Mouse (Mus musculus): ENCODE measurements at regions not wholly inside any gene's neighbourhood (a gene's known extent, or its start where the extent isn't known, plus 50 kb on each side); places are given as distances from the start of the nearest gene placed in this dataset.

- Histone ChIP-seq H3K36me3 (ENCODE audit: control insufficient read depth, insufficient read depth, low read length) (no peaks in the 10 kb centered on the region), H3K4me3 (ENCODE audit: insufficient read depth, low read depth, low read length) (no peak overlapping the region), H3K27me3 (ENCODE audit: control insufficient read depth, insufficient read depth, low read length) (no peaks in the 10 kb centered on the region), H3K9ac (ENCODE audit: low read depth, low read length) (no peak overlapping the region), H3K4me1 (ENCODE audit: control insufficient read depth, insufficient read depth, low read length) (peaks cover 5% of the 10 kb centered on the region; the same call in 1 of the 2 replicates), H3K27ac (replicated peaks; ENCODE audit: insufficient read depth, low read depth, low read length) (no peak overlapping the region), H3K79me2 (ENCODE audit: control insufficient read depth, insufficient read depth, low read length) (no peaks in the 10 kb centered on the region)
- TF ChIP-seq CTCF (IDR thresholded peaks at IDR 0.05; ENCODE audit: low read depth, low read length) = no peak
- TF ChIP-seq POLR2A (IDR thresholded peaks at IDR 0.05; ENCODE audit: extremely low read depth, insufficient read depth, low read length) = no peak
- no peak for DNase-seq (ENCODE audit: extremely low read depth, low read depth, low spot score)
- 69% methylated on average over 7 of the region's 7 CpGs for WGBS
These were observed 126.2 kb downstream of the Cpeb2 start for GRCm38 (mm10) chr5:43358928-43359765.

DNA sequence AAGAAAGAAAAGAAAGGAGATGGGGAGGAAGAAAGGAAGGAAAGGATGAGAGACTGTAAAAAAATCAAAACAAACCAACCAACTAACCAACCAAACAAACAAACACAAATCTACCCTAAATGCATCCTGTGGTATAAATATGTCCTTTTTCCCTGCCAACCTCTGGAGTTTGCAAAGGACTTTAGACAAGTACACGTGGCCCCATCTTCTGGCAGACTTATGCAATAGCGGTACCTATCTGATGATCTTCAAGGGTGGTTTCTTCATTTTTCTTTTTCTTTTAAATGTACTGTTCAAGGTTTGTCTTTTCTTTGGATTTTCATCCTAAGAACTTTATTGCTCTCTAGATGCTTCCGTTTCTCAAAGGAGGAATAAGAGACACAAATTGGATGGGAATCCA, 127.3 kb downstream of the Cpeb2 start:
- 32% methylated on average over 3 of the region's 3 CpGs for WGBS
- Histone ChIP-seq H3K9ac (ENCODE audit: low read depth, low read length) (no peak overlapping the region), H3K36me3 (ENCODE audit: control insufficient read depth, insufficient read depth, low read length) (no peaks in the 10 kb centered on the region), H3K4me3 (ENCODE audit: insufficient read depth, low read depth, low read length) (no peak overlapping the region), H3K4me1 (ENCODE audit: control insufficient read depth, insufficient read depth, low read length) (peaks cover 2% of the 10 kb centered on the region; the same call in 1 of the 2 replicates), H3K27ac (replicated peaks; ENCODE audit: insufficient read depth, low read depth, low read length) (no peak overlapping the region), H3K79me2 (ENCODE audit: control insufficient read depth, insufficient read depth, low read length) (no peaks in the 10 kb centered on the region), H3K27me3 (ENCODE audit: control insufficient read depth, insufficient read depth, low read length) (no peaks in the 10 kb centered on the region)
- DNase-seq (ENCODE audit: extremely low read depth, low read depth, low spot score) = peak; percentile 64
- TF ChIP-seq POLR2A (IDR thresholded peaks at IDR 0.05; ENCODE audit: extremely low read depth, insufficient read depth, low read length) (no peak), CTCF (IDR thresholded peaks at IDR 0.05; ENCODE audit: low read depth, low read length) (0 out of 2 replicates have a peak, but pooled peaks have one; percentile 22)

DNA sequence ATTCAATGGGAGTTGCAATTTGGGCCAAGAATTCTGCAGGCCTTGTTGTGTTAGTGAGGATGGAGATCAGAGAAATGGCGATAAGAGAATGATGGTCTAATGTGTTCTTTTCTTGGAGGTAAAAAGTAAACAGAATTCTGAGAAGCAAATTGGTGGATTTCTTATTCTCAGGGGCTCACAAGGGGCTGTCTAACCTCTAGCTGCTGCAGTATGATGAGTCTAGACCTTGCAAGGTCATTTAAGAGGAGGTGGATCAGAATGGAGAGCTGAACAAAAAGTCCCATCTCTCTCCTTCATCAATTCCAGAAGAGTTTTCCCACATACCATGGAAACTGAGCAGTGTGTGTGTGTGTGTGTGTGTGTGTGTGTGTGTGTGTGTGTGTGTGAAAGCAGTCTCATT, 128.1 kb downstream of the Cpeb2 start:
- no peak for DNase-seq (ENCODE audit: extremely low read depth, low read depth, low spot score)
- Histone ChIP-seq H3K79me2 (ENCODE audit: control insufficient read depth, insufficient read depth, low read length) (no peaks in the 10 kb centered on the region), H3K36me3 (ENCODE audit: control insufficient read depth, insufficient read depth, low read length) (no peaks in the 10 kb centered on the region), H3K27me3 (ENCODE audit: control insufficient read depth, insufficient read depth, low read length) (no peaks in the 10 kb centered on the region), H3K27ac (replicated peaks; ENCODE audit: insufficient read depth, low read depth, low read length) (no peak overlapping the region), H3K9ac (ENCODE audit: low read depth, low read length) (no peak overlapping the region), H3K4me1 (ENCODE audit: control insufficient read depth, insufficient read depth, low read length) (no peaks in the 10 kb centered on the region), H3K4me3 (ENCODE audit: insufficient read depth, low read depth, low read length) (no peak overlapping the region)
- TF ChIP-seq CTCF (IDR thresholded peaks at IDR 0.05; ENCODE audit: low read depth, low read length) (no peak), POLR2A (IDR thresholded peaks at IDR 0.05; ENCODE audit: extremely low read depth, insufficient read depth, low read length) (no peak)
- 94% methylated on average over 1 of the region's 1 CpGs for WGBS

DNA sequence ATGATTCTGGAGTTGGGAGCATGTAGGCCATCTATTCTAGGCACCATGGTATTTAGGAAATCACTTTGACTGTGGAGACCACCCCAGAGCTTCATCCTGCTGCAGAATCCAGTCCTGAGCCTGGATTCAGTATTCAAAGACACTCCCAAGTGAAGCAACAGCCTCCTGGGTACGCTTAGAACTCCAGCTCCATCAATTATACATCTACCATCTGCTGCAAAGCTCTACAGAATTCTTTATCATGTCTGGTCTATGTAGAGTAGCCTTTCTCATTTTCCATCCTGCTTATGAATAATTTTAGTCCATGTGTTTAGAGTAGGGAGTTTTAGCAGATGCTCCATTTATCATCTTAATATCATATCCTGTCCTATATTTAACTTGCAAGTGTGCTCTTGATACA, 139.4 kb downstream of the Cpeb2 start:
- Histone ChIP-seq H3K4me3 (ENCODE audit: insufficient read depth, low read depth, low read length) (no peak overlapping the region), H3K4me1 (ENCODE audit: control insufficient read depth, insufficient read depth, low read length) (no peaks in the 10 kb centered on the region), H3K9ac (ENCODE audit: low read depth, low read length) (no peak overlapping the region), H3K27me3 (ENCODE audit: control insufficient read depth, insufficient read depth, low read length) (no peaks in the 10 kb centered on the region), H3K36me3 (ENCODE audit: control insufficient read depth, insufficient read depth, low read length) (no peaks in the 10 kb centered on the region), H3K79me2 (ENCODE audit: control insufficient read depth, insufficient read depth, low read length) (no peaks in the 10 kb centered on the region), H3K27ac (replicated peaks; ENCODE audit: insufficient read depth, low read depth, low read length) (no peak overlapping the region)
- no peak for DNase-seq (ENCODE audit: extremely low read depth, low read depth, low spot score)
- WGBS = 88% methylated on average over 1 of the region's 1 CpGs
- TF ChIP-seq CTCF (IDR thresholded peaks at IDR 0.05; ENCODE audit: low read depth, low read length) = no peak
- TF ChIP-seq POLR2A (IDR thresholded peaks at IDR 0.05; ENCODE audit: extremely low read depth, insufficient read depth, low read length) = no peak

DNA sequence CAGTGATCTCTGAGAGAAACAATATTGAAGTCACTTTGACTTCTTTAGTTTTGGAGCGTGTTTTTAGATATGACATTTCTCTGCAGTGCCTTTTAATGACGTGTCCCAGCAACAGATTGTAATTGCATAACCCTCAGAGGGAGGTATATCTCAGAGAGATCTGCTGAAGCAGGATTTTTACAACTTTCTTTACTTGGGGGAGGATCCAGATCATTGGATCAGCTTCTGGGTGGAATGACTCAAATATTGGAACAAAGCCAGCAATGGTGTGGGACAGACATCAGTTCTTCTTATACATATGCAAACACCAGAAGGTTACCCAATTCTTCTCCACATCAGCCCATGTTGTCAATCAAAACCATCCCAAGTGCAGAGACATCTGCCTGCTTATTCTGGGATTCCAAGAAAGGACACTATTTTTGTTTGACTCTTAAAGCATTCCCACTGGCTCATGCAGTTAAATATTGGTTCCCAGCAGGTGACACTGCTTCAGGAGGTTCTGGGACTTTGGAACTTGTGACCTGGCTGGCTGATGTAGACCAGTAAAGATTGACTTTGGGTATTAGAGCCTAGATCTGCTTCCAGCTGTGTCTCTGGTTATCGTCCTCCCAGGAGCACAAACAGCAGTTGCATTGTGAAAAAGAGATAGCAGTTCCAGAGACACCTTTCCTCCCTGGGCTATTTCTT, 130.5 kb upstream of the C1qtnf7 start:
- Histone ChIP-seq H3K79me2 (ENCODE audit: control insufficient read depth, insufficient read depth, low read length) (no peaks in the 10 kb centered on the region), H3K4me1 (ENCODE audit: control insufficient read depth, insufficient read depth, low read length) (peaks cover 15% of the 10 kb centered on the region; the same call in 1 of the 2 replicates), H3K36me3 (ENCODE audit: control insufficient read depth, insufficient read depth, low read length) (no peaks in the 10 kb centered on the region), H3K9ac (ENCODE audit: low read depth, low read length) (no peak overlapping the region), H3K27ac (replicated peaks; ENCODE audit: insufficient read depth, low read depth, low read length) (peak overlapping the region; percentile 58), H3K4me3 (ENCODE audit: insufficient read depth, low read depth, low read length) (no peak overlapping the region), H3K27me3 (ENCODE audit: control insufficient read depth, insufficient read depth, low read length) (no peaks in the 10 kb centered on the region)
- TF ChIP-seq POLR2A (IDR thresholded peaks at IDR 0.05; ENCODE audit: extremely low read depth, insufficient read depth, low read length) (no peak), CTCF (IDR thresholded peaks at IDR 0.05; ENCODE audit: low read depth, low read length) (no peak)
- WGBS = 23% methylated on average over 3 of the region's 3 CpGs
- peak; percentile 94 for DNase-seq (ENCODE audit: extremely low read depth, low read depth, low spot score)
